Mouse (Mus musculus) spleen, adult 2 months (tissue): ENCODE measurements around the gene Nsun2.

ENCODE experiments used
- CTCF ChIP-seq: fragments of 200-500 bp; IDR thresholded peaks from 2 replicates; pipeline ENCODE4 v1.5.1; 2011; ENCODE audit warnings: mild to moderate bottlenecking, inconsistent platforms; ENCODE audit not compliant: insufficient read depth, insufficient read length, insufficient replicate concordance; ENCODE audit errors: extremely low read depth
- POLR2A ChIP-seq: fragments of 200-500 bp; IDR thresholded peaks from 2 replicates; pipeline ENCODE4 v1.6.1; 2011; ENCODE audit warnings: low read depth, low read length, inconsistent platforms

DNA sequence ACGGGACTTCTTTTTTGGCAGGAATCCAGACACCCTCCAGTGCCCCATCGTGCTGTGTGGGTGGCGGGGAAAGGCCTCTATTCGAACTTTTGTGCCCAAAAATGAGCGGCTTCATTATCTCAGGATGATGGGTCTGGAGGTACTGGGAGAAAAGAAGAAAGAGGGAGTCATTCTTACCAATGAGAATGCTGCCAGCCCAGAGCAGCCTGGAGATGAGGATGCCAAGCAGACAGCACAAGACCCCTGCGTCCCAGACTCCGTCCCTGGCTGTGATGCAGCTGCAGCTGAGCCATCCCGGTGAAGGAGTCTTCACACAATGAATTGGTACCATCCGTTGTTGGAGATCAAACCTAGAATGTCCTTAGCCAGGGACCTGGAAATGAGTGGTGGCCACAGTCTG lies 100.0 kb downstream of the Nsun2 start:
- TF ChIP-seq CTCF: no peak
- no peak for TF ChIP-seq POLR2A
